Comparison of ENCODE assay signal across 22 mouse cellular contexts in the genomic region with DNA sequence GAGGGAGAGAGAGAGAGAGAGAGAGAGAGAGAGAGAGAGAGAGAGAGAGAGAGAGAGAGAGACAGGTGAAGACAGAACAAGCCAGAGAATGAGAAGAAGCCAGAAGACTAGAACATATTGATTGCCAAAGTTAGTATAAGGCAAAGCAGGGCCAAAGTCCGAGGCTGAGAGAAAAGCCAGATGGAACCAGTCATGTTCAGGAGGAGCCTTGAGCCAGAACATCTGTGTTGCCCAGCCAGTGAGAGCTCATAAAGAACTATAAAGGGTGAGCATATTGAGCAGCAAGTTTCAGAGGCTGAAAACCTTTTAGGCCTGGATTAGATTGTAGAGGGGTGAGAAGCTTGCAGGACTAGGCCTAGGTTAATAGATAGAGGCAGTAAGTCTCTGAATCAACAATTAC. TPM values are rescaled to one million over a fixed set of nuclear protein-coding genes. Genes with fewer than 3 reads are reported as not detected.
DNase-seq lines count a peak whose midpoint lies in the region; ATAC-seq and TF ChIP-seq lines count a peak whose summit lies in the region.
"Had no signal": no experiment of that assay in that cellular context is flagged by ENCODE, and none has a peak within 500 bp of the region (broad histone marks: within the 10 kb centered on the region; RNA-seq: fewer than 3 reads in every experiment).

No protein-coding gene starts in this region.

- no peak overlapping the region for H3K27ac ChIP-seq in kidney, embryonic 15.5 days
- H3K27ac ChIP-seq in lung, embryonic 16.5 days (ENCODE audit: low read length), result no peak overlapping the region
- no peak overlapping the region for H3K27ac ChIP-seq in intestine, postnatal 0 days (ENCODE audit: low read depth, low read length)
- peak overlapping the region; percentile 43; the same call in 1 of the 2 replicates for H3K27ac ChIP-seq in stomach, embryonic 16.5 days (ENCODE audit: low read length)
- H3K27ac ChIP-seq: embryonic facial prominence, embryonic 15.5 days; forebrain, embryonic 10.5 days; heart, adult 2 months; heart, embryonic 15.5 days had no signal

- TF ChIP-seq CTCF in lung, adult 2 months (IDR thresholded peaks at IDR 0.05; ENCODE audit: insufficient read depth, low read length), result no peak
- no peak for TF ChIP-seq CTCF in intestine, postnatal 0 days (IDR thresholded peaks at IDR 0.05; ENCODE audit: low read depth)

- no peak overlapping the region for H3K4me3 ChIP-seq in kidney, embryonic 15.5 days (replicated peaks)
- no peak overlapping the region for H3K4me3 ChIP-seq in lung, embryonic 16.5 days (ENCODE audit: low read length)
- H3K4me3 ChIP-seq in lung, adult 2 months (replicated peaks; ENCODE audit: extremely low read depth, low read depth, low read length), result no peak overlapping the region
- no peak overlapping the region for H3K4me3 ChIP-seq in intestine, postnatal 0 days (ENCODE audit: low read depth, low read length)
- H3K4me3 ChIP-seq in stomach, embryonic 16.5 days (replicated peaks; ENCODE audit: low read length), result no peak overlapping the region
- H3K4me3 ChIP-seq: embryonic facial prominence, embryonic 15.5 days; erythroblast, embryonic 14.5 days; forebrain, embryonic 10.5 days; heart, adult 2 months; heart, embryonic 15.5 days had no signal

- WGBS in kidney, embryonic 15.5 days, result 35% methylated on average over 1 of the region's 1 CpGs
- 70% methylated on average over 1 of the region's 1 CpGs for WGBS in lung, embryonic 16.5 days
- WGBS in lung, adult 2 months, result 74% methylated on average over 1 of the region's 1 CpGs
- 36% methylated on average over 1 of the region's 1 CpGs for WGBS in intestine, postnatal 0 days
- WGBS in stomach, embryonic 16.5 days, result 33% methylated on average over 1 of the region's 1 CpGs

- H3K4me2 ChIP-seq in kidney, embryonic 15.5 days, result no peak overlapping the region
- H3K4me2 ChIP-seq in lung, embryonic 16.5 days (ENCODE audit: low read depth, low read length), result no peak overlapping the region
- no peak overlapping the region for H3K4me2 ChIP-seq in intestine, postnatal 0 days (replicated peaks; ENCODE audit: low read depth)
- no peak overlapping the region for H3K4me2 ChIP-seq in stomach, embryonic 16.5 days (ENCODE audit: low read depth, low read length)
- H3K4me2 ChIP-seq: embryonic facial prominence, embryonic 15.5 days; heart, embryonic 11.5 days; heart, embryonic 15.5 days had no signal

- H3K36me3 ChIP-seq in kidney, embryonic 15.5 days, result no peaks in the 10 kb centered on the region
- H3K36me3 ChIP-seq in lung, embryonic 16.5 days (ENCODE audit: control insufficient read depth, insufficient read depth, low read length), result no peaks in the 10 kb centered on the region
- H3K36me3 ChIP-seq in intestine, postnatal 0 days (ENCODE audit: control insufficient read depth, insufficient read depth), result no peaks in the 10 kb centered on the region
- no peaks in the 10 kb centered on the region for H3K36me3 ChIP-seq in stomach, embryonic 16.5 days (ENCODE audit: control insufficient read depth, insufficient read depth, low read length)
- H3K36me3 ChIP-seq: embryonic facial prominence, embryonic 15.5 days; forebrain, embryonic 10.5 days; heart, embryonic 15.5 days had no signal

- peaks cover 17% of the 10 kb centered on the region for H3K4me1 ChIP-seq in kidney, embryonic 15.5 days
- H3K4me1 ChIP-seq in lung, embryonic 16.5 days (replicated peaks; ENCODE audit: control insufficient read depth, insufficient read depth, low read length), result no peaks in the 10 kb centered on the region
- no peaks in the 10 kb centered on the region; the same call in 1 of the 2 replicates for H3K4me1 ChIP-seq in lung, adult 2 months (ENCODE audit: control insufficient read depth, insufficient read depth, low read length)
- no peaks in the 10 kb centered on the region for H3K4me1 ChIP-seq in intestine, postnatal 0 days (replicated peaks; ENCODE audit: control insufficient read depth, insufficient read depth, low read length)
- no peaks in the 10 kb centered on the region for H3K4me1 ChIP-seq in stomach, embryonic 16.5 days (ENCODE audit: control insufficient read depth, insufficient read depth, low read length)

- H3K9ac ChIP-seq in kidney, embryonic 15.5 days, result no peak overlapping the region
- no peak overlapping the region for H3K9ac ChIP-seq in lung, embryonic 16.5 days (ENCODE audit: low read length)
- H3K9ac ChIP-seq in intestine, postnatal 0 days (ENCODE audit: low read depth, low read length), result no peak overlapping the region
- no peak overlapping the region for H3K9ac ChIP-seq in stomach, embryonic 16.5 days (ENCODE audit: low read length)
- H3K9ac ChIP-seq: embryonic facial prominence, embryonic 15.5 days; heart, embryonic 15.5 days had no signal

- no peak for TF ChIP-seq POLR2A in lung, adult 2 months (IDR thresholded peaks at IDR 0.05; ENCODE audit: borderline replicate concordance, extremely low read depth, low read depth, low read length)

- DNase-seq in kidney, postnatal 10 days, result peak; percentile 57
- DNase-seq in lung, adult 2 months, result no peak
- no peak for DNase-seq in adrenal gland, postnatal 36 days
- no peak for DNase-seq in right cerebral cortex, adult 18-20 months
- DNase-seq: adrenal gland, adult 8-10 months; cerebellum, adult 11 months; cerebellum, adult 8-10 months; cerebellum, postnatal 14 days; embryo, embryonic 11 days; gastrocnemius, postnatal 36 days; heart, adult 2 months; heart, postnatal 14 days had no signal

- ATAC-seq in kidney, embryonic 15.5 days (replicated peaks; ENCODE audit: low FRiP score), result no peak
- peak; percentile 61 for ATAC-seq in lung, embryonic 16.5 days (ENCODE audit: low read depth)
- ATAC-seq in intestine, postnatal 0 days, result peak; percentile 60; the same call in 1 of the 2 replicates
- ATAC-seq in stomach, embryonic 16.5 days (ENCODE audit: insufficient read depth, low FRiP score), result peak; percentile 75; the same call in 1 of the 2 replicates
- ATAC-seq: forebrain, embryonic 14.5 days had no signal

- 0 out of 2 replicates have a peak, but pooled peaks cover 4% of the 10 kb centered on the region for H3K9me3 ChIP-seq in kidney, embryonic 15.5 days (replicated peaks)
- no peaks in the 10 kb centered on the region for H3K9me3 ChIP-seq in lung, embryonic 16.5 days (ENCODE audit: control insufficient read depth, low read length)
- H3K9me3 ChIP-seq in intestine, postnatal 0 days (ENCODE audit: control insufficient read depth), result no peaks in the 10 kb centered on the region
- H3K9me3 ChIP-seq in stomach, embryonic 16.5 days (replicated peaks; ENCODE audit: control insufficient read depth, low read length), result no peaks in the 10 kb centered on the region; the same call in 1 of the 2 replicates
- H3K9me3 ChIP-seq: embryonic facial prominence, embryonic 15.5 days; heart, embryonic 15.5 days had no signal

- H3K27me3 ChIP-seq in kidney, embryonic 15.5 days, result no peaks in the 10 kb centered on the region
- no peaks in the 10 kb centered on the region for H3K27me3 ChIP-seq in lung, embryonic 16.5 days (ENCODE audit: control insufficient read depth, insufficient read depth, low read depth, low read length)
- H3K27me3 ChIP-seq in intestine, postnatal 0 days (replicated peaks; ENCODE audit: control insufficient read depth, insufficient read depth, low read length), result no peaks in the 10 kb centered on the region
- H3K27me3 ChIP-seq in stomach, embryonic 16.5 days (ENCODE audit: control insufficient read depth, insufficient read depth, low read length), result no peaks in the 10 kb centered on the region
- H3K27me3 ChIP-seq: embryonic facial prominence, embryonic 15.5 days; heart, embryonic 15.5 days had no signal

RNA-seq across cellular contexts. Expression of a gene that starts 28.1 kb away (rescaled TPM):
- 43.1 and 44.2 TPM in 2 replicates for polyA plus RNA-seq in kidney, embryonic 15.5 days (2015; fragmentation: Nextera tagmentation; extraction: Ambion mirVana)
- 41.2 and 43.6 TPM in 2 replicates for polyA plus RNA-seq in lung, embryonic 16.5 days (2015; fragmentation: Nextera tagmentation; extraction: Ambion mirVana)
- polyA plus RNA-seq in lung, adult 2 months (2012; rRNA removed), result 24.8 and 28.3 TPM in 2 replicates
- polyA plus RNA-seq in intestine, postnatal 0 days (2015; fragmentation: Nextera tagmentation; extraction: Ambion mirVana), result 8.6 and 9.4 TPM in 2 replicates
- polyA plus RNA-seq in stomach, embryonic 16.5 days (2015; fragmentation: Nextera tagmentation; extraction: Ambion mirVana), result 30.0 and 34.0 TPM in 2 replicates
- total RNA-seq in adrenal gland, postnatal 36 days (2021), result 10 to 100 TPM; 54.0 to 74.3 TPM
